Mouse (Mus musculus) CH12.LX (cell line): Measurements from ENCODE around the gene Itga6.

Experiments used
- CTCF ChIP-seq, 2 experiments: IDR thresholded peaks in 1 of 2; conservative IDR thresholded peaks in 1 of 2; 2 replicates each; pipeline ENCODE4 v1.5.1; 2011 to 2012; ENCODE audit warnings: low read depth in 2 of 2, low read length in 2 of 2, improper control_type of control experiment in 1 of 2, inconsistent platforms in 1 of 2, mild to moderate bottlenecking in 1 of 2, moderate library complexity in 1 of 2
- JUND ChIP-seq: conservative IDR thresholded peaks from 2 replicates; pipeline ENCODE4 v1.6.1; 2011; ENCODE audit warnings: low read depth, low read length, improper control_type of control experiment
- POLR2A ChIP-seq: IDR thresholded peaks from 2 replicates; pipeline ENCODE4 v1.6.1; 2011; ENCODE audit warnings: low read depth, mild to moderate bottlenecking, improper control_type of control experiment, low read length
- ZKSCAN1 ChIP-seq: IDR thresholded peaks from 2 replicates; pipeline ENCODE4 v1.6.1; 2012; ENCODE audit warnings: low read depth, inconsistent platforms, low read length, improper control_type of control experiment, borderline replicate concordance

DNA sequence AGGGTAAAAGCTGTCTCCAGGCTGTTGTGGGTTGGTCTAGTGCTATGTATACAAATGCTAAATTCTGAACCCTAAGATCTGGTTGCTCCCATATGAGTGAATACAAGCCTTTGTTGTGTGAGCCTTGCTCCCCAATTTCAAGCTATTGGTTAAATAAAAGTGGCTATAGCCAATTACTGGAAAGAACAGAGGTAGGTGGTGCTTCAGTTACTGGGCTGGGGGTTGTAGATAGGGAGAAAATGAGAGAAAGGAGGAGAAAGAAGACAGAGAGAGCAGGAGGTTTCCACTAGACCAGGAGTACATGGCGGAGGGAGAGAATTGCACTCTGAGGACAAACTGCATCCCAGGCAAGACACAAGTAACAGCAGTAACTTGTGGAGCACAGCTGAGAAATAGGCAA is 122.8 kb downstream of the Itga6 start:
- TF ChIP-seq CTCF (conservative IDR thresholded peaks at IDR 0.05 in 1 of 2, IDR thresholded peaks at IDR 0.05 in 1 of 2; ENCODE audit: low read depth in 2 of 2, low read length in 2 of 2) (no peak), POLR2A (no peak), ZKSCAN1 (no peak), JUND (no peak)
